Mouse (Mus musculus): ENCODE results near the gene Rdh5. TPM values are rescaled to one million over a fixed set of nuclear protein-coding genes. Genes with fewer than 3 reads are reported as not detected.

Gene Rdh5
- polyA plus RNA-seq, 1 experiment from 2014 or later: 14.6 TPM

GRCm38 (mm10) chr10:128891296-128892094 is 31.2 kb downstream of the Rdh5 start, which contains the start of gene Gdf11:
TSS of gene Gdf11 (minus strand) at chr10:128891718.
- under 1% methylated on average over 72 of the region's 89 CpGs for WGBS
- peaks cover 34% of the 10 kb centered on the region for H3K4me1 ChIP-seq (ENCODE audit: control insufficient read depth, insufficient read depth, low read length)
- peak; percentile 52 for ATAC-seq (replicated peaks; ENCODE audit: extremely low read depth, insufficient read depth, low FRiP score)
- peak within 1 kb of the TSS; percentile 83 for H3K9ac ChIP-seq (ENCODE audit: low read length)
- no peaks in the 10 kb centered on the region for H3K36me3 ChIP-seq (ENCODE audit: control insufficient read depth, insufficient read depth)
- peak within 1 kb of the TSS; percentile 78 for H3K27ac ChIP-seq (ENCODE audit: low read length)
- H3K9me3 ChIP-seq (replicated peaks; ENCODE audit: control insufficient read depth, low read length): no peaks in the 10 kb centered on the region
- peak within 1 kb of the TSS; percentile 85 for H3K4me3 ChIP-seq (ENCODE audit: low read length)
- H3K4me2 ChIP-seq (ENCODE audit: low read depth, low read length): peak within 1 kb of the TSS; percentile 78
- peaks cover 6% of the 10 kb centered on the region for H3K27me3 ChIP-seq (ENCODE audit: control insufficient read depth, insufficient read depth, low read length)

GRCm38 (mm10) chr10:128890383-128891295 is 32.0 kb downstream of the Rdh5 start:
- peak overlapping the region; percentile 78 for H3K4me2 ChIP-seq (ENCODE audit: low read depth, low read length)
- peaks cover 28% of the 10 kb centered on the region for H3K4me1 ChIP-seq (ENCODE audit: control insufficient read depth, insufficient read depth, low read length)
- peaks cover 3% of the 10 kb centered on the region for H3K27me3 ChIP-seq (ENCODE audit: control insufficient read depth, insufficient read depth, low read length)
- H3K36me3 ChIP-seq (ENCODE audit: control insufficient read depth, insufficient read depth): no peaks in the 10 kb centered on the region
- H3K9ac ChIP-seq (ENCODE audit: low read length): peak overlapping the region; percentile 83
- no peaks in the 10 kb centered on the region for H3K9me3 ChIP-seq (replicated peaks; ENCODE audit: control insufficient read depth, low read length)
- peak overlapping the region; percentile 78 for H3K27ac ChIP-seq (ENCODE audit: low read length)
- ATAC-seq (replicated peaks; ENCODE audit: extremely low read depth, insufficient read depth, low FRiP score): peak; percentile 4; the same call in 1 of the 2 replicates
- H3K4me3 ChIP-seq (ENCODE audit: low read length): peak overlapping the region; percentile 85
- WGBS: 2% methylated on average over 40 of the region's 40 CpGs

GRCm38 (mm10) chr10:128889846-128890245 is 32.8 kb downstream of the Rdh5 start:
- H3K9me3 ChIP-seq (replicated peaks; ENCODE audit: control insufficient read depth, low read length): no peaks in the 10 kb centered on the region
- H3K36me3 ChIP-seq (ENCODE audit: control insufficient read depth, insufficient read depth): no peaks in the 10 kb centered on the region; the same call in 1 of the 2 replicates
- no peak for ATAC-seq (replicated peaks; ENCODE audit: extremely low read depth, insufficient read depth, low FRiP score)
- peaks cover 24% of the 10 kb centered on the region for H3K4me1 ChIP-seq (ENCODE audit: control insufficient read depth, insufficient read depth, low read length)
- H3K4me3 ChIP-seq (ENCODE audit: low read length): peak overlapping the region; percentile 85
- 10% methylated on average over 1 of the region's 2 CpGs for WGBS
- H3K4me2 ChIP-seq (ENCODE audit: low read depth, low read length): peak overlapping the region; percentile 78
- H3K27me3 ChIP-seq (ENCODE audit: control insufficient read depth, insufficient read depth, low read length): peaks cover 3% of the 10 kb centered on the region; the same call in 1 of the 2 replicates
- H3K9ac ChIP-seq (ENCODE audit: low read length): no peak overlapping the region
- H3K27ac ChIP-seq (ENCODE audit: low read length): no peak overlapping the region

GRCm38 (mm10) chr10:128888941-128889827 is 33.5 kb downstream of the Rdh5 start:
- H3K4me2 ChIP-seq (ENCODE audit: low read depth, low read length): peak overlapping the region; percentile 78
- 3% methylated on average over 7 of the region's 7 CpGs for WGBS
- ATAC-seq (replicated peaks; ENCODE audit: extremely low read depth, insufficient read depth, low FRiP score): peak; percentile 39; the same call in 1 of the 2 replicates
- H3K9ac ChIP-seq (ENCODE audit: low read length): peak overlapping the region; percentile 59
- no peaks in the 10 kb centered on the region for H3K9me3 ChIP-seq (replicated peaks; ENCODE audit: control insufficient read depth, low read length)
- H3K4me1 ChIP-seq (ENCODE audit: control insufficient read depth, insufficient read depth, low read length): peaks cover 24% of the 10 kb centered on the region
- H3K27me3 ChIP-seq (ENCODE audit: control insufficient read depth, insufficient read depth, low read length): peaks cover 3% of the 10 kb centered on the region; the same call in 1 of the 2 replicates
- H3K36me3 ChIP-seq (ENCODE audit: control insufficient read depth, insufficient read depth): no peaks in the 10 kb centered on the region; the same call in 1 of the 2 replicates
- H3K4me3 ChIP-seq (ENCODE audit: low read length): peak overlapping the region; percentile 40
- no peak overlapping the region for H3K27ac ChIP-seq (ENCODE audit: low read length)

- no peak overlapping the region for H3K4me2 ChIP-seq (ENCODE audit: low read depth, low read length)
- WGBS: 89% methylated on average over 5 of the region's 5 CpGs
- no peak overlapping the region for H3K9ac ChIP-seq (ENCODE audit: low read length)
- H3K4me1 ChIP-seq (ENCODE audit: control insufficient read depth, insufficient read depth, low read length): no peaks in the 10 kb centered on the region
- no peak for ATAC-seq (replicated peaks; ENCODE audit: extremely low read depth, insufficient read depth, low FRiP score)
- H3K9me3 ChIP-seq (replicated peaks; ENCODE audit: control insufficient read depth, low read length): no peaks in the 10 kb centered on the region
- H3K27ac ChIP-seq (ENCODE audit: low read length): no peak overlapping the region
- no peaks in the 10 kb centered on the region for H3K27me3 ChIP-seq (ENCODE audit: control insufficient read depth, insufficient read depth, low read length)
- H3K36me3 ChIP-seq (ENCODE audit: control insufficient read depth, insufficient read depth): peaks cover 3% of the 10 kb centered on the region; the same call in 1 of the 2 replicates
- no peak overlapping the region for H3K4me3 ChIP-seq (ENCODE audit: low read length)
Observed at GRCm38 (mm10) chr10:128882067-128882466, 40.6 kb downstream of the Rdh5 start.

- no peak overlapping the region for H3K9ac ChIP-seq (ENCODE audit: low read length)
- no peak for ATAC-seq (replicated peaks; ENCODE audit: extremely low read depth, insufficient read depth, low FRiP score)
- H3K27ac ChIP-seq (ENCODE audit: low read length): no peak overlapping the region
- no peaks in the 10 kb centered on the region for H3K4me1 ChIP-seq (ENCODE audit: control insufficient read depth, insufficient read depth, low read length)
- WGBS: 76% methylated on average over 2 of the region's 2 CpGs
- H3K27me3 ChIP-seq (ENCODE audit: control insufficient read depth, insufficient read depth, low read length): no peaks in the 10 kb centered on the region
- no peak overlapping the region for H3K4me3 ChIP-seq (ENCODE audit: low read length)
- H3K9me3 ChIP-seq (replicated peaks; ENCODE audit: control insufficient read depth, low read length): no peaks in the 10 kb centered on the region
- no peak overlapping the region for H3K4me2 ChIP-seq (ENCODE audit: low read depth, low read length)
- peaks cover 15% of the 10 kb centered on the region for H3K36me3 ChIP-seq (ENCODE audit: control insufficient read depth, insufficient read depth)
Observed at GRCm38 (mm10) chr10:128878811-128879210, 43.9 kb downstream of the Rdh5 start.

- peaks cover 20% of the 10 kb centered on the region for H3K36me3 ChIP-seq (ENCODE audit: control insufficient read depth, insufficient read depth)
- H3K9me3 ChIP-seq (replicated peaks; ENCODE audit: control insufficient read depth, low read length): no peaks in the 10 kb centered on the region
- H3K4me3 ChIP-seq (ENCODE audit: low read length): no peak overlapping the region
- H3K9ac ChIP-seq (ENCODE audit: low read length): no peak overlapping the region
- H3K27me3 ChIP-seq (ENCODE audit: control insufficient read depth, insufficient read depth, low read length): no peaks in the 10 kb centered on the region
- no peak overlapping the region for H3K4me2 ChIP-seq (ENCODE audit: low read depth, low read length)
- H3K27ac ChIP-seq (ENCODE audit: low read length): no peak overlapping the region
- no peak for ATAC-seq (replicated peaks; ENCODE audit: extremely low read depth, insufficient read depth, low FRiP score)
- H3K4me1 ChIP-seq (ENCODE audit: control insufficient read depth, insufficient read depth, low read length): no peaks in the 10 kb centered on the region
Observed at GRCm38 (mm10) chr10:128878291-128878690, 44.4 kb downstream of the Rdh5 start.

GRCm38 (mm10) chr10:128870341-128870740 is 52.3 kb downstream of the Rdh5 start:
- no peak for ATAC-seq (replicated peaks; ENCODE audit: extremely low read depth, insufficient read depth, low FRiP score)
- 82% methylated on average over 3 of the region's 3 CpGs for WGBS
- Histone ChIP-seq H3K27ac (ENCODE audit: low read length) (no peak overlapping the region), H3K9ac (ENCODE audit: low read length) (no peak overlapping the region), H3K36me3 (ENCODE audit: control insufficient read depth, insufficient read depth) (peaks cover 41% of the 10 kb centered on the region), H3K4me3 (ENCODE audit: low read length) (no peak overlapping the region), H3K4me2 (ENCODE audit: low read depth, low read length) (no peak overlapping the region), H3K9me3 (replicated peaks; ENCODE audit: control insufficient read depth, low read length) (no peaks in the 10 kb centered on the region), H3K27me3 (ENCODE audit: control insufficient read depth, insufficient read depth, low read length) (no peaks in the 10 kb centered on the region), H3K4me1 (ENCODE audit: control insufficient read depth, insufficient read depth, low read length) (no peaks in the 10 kb centered on the region)
